Mouse (Mus musculus): Measurements from ENCODE around the gene Rft1.
"Not testable (repeated sequence)": the region's sequence is repeated elsewhere in the genome, so short reads cannot be mapped to it uniquely, and the experiment has no call there.

The Rft1 gene

DNA sequence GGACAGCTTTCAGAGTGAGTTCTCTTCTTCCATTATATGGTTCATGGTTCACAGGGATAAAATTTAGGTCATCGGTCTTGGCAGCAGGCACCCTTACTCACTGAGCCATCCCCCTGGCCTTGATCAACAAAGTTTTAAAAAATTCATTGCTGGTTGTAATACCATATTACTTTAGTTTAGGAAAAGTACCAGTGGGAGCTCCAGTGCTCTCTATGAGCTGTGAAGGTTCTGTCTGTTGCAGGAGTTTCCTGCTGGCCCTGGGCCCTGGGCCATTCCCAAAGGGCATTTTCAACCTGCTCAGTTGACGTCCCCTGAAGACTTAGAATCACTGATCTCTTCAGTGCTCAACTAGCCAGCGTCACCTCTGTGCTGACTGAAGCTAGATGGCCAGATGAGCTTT, 28.0 kb downstream of the Rft1 start:
- DNase-seq: no peak

- no peak for DNase-seq
Observed at GRCm38 (mm10) chr14:30690685-30691084, 36.5 kb downstream of the Rft1 start.

DNA sequence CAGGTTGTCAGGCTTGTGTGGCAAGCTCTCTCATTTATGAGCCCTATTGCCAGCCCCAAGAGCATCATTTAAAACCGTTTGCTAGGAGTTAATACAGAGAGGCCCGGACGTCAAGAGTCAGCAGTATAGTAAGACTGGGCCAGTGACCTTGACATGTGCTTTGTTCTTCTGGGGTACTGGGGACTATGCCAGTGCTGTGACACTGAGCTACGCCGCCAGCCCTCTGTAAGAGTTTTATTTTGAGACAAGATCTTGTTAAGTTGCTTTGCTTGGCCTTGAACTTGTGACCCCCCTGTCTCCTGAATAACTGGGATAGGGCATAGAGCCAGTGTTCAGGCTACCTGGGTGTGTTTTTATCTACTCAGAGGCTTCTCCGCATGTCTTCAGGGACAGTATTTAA, 38.3 kb downstream of the Rft1 start:
- DNase-seq: no peak

DNA sequence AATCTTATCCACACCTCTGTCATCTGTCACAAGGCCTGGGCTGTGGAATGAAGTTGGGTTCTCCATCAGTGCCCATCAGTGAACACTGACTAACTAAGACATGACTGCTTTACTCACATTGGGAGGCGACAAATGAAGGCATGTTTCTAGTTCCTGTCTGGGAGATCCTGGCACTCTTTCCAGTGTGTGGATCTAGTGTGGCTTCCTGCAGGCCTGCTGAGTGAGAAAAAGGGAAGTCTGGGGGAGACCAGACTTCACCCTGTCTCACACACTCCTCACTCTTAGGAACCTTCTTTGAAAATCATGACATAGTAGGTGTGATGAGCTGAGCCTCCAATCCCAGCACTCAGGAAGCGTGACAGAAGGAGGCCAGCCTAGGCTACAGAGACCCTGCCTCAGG, 40.6 kb downstream of the Rft1 start:
- no peak for DNase-seq

GRCm38 (mm10) chr14:30695609-30696008, 41.4 kb downstream of the Rft1 start:
- DNase-seq: no peak

DNA sequence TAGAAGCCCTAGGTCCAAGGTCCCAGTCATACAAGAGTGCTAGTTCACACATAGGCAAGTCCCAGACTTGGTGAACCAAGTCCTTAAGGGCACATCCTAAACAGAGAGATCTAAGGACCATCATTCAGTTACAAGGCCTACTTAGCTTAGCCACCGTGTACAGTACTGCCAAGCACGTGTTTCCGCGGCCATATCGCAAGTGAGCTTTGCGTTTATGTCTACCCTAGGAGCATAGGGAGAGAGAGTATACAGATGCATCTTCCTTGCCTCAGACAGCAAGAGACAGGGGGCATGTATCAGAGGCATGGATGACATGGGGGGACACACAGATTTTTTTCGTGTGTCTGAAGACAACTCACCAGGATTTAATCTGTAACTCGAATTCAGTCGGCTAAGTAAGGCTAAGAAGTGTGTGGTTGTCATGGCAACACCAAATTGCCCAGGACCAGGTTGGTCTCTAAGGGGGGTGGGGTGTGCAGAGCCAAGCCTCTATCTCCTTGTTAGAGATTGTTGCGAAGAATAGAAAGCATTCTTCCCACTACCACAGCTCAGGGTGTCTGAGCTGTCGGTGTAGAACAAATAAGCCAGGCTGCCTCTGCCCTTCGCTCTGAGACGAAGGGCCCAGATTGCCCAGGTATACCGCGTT, 43.4 kb downstream of the Rft1 start:
- no peak for DNase-seq

- DNase-seq: no peak
Observed at GRCm38 (mm10) chr14:30699656-30700055, 45.5 kb downstream of the Rft1 start.

- no peak for DNase-seq
Observed at GRCm38 (mm10) chr14:30702512-30702911, 48.4 kb downstream of the Rft1 start.

GRCm38 (mm10) chr14:30703079-30703478, 48.9 kb downstream of the Rft1 start:
- DNase-seq: no peak

DNA sequence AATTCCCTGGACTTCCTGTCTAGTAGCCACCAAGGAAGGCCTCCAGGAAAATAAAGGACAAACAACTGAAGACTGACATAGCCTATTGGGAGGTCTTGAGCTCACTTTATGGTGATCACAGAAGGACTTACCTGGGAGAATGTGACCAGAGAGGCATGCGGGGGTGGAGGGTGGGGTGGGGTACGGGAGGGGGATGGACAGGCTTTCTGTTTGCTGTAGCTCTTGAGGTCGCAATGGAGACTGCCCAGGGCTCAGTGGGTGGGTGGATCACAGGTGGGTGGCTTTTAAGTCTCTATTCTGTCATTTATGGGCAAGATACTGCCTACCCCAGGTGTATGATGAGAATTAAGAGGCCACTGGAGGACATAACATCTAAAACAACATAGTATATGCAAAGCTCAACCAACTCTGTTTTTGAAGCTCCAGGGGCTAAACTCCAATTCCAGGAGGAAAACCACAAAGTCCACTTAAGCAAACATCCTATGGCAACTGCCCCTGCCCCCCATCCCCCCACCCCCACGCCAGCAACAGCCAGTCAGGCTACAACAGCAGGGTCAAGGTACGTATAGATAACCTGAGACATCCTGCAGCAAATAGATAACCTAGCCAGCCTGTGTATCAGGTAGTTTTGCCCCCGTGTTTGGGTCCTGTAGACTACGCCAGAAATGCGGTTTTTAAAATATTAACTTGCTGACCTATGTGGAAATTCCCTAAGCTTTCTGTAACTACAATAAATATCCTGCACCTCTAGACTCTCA, 50.1 kb downstream of the Rft1 start:
- no peak for DNase-seq

DNA sequence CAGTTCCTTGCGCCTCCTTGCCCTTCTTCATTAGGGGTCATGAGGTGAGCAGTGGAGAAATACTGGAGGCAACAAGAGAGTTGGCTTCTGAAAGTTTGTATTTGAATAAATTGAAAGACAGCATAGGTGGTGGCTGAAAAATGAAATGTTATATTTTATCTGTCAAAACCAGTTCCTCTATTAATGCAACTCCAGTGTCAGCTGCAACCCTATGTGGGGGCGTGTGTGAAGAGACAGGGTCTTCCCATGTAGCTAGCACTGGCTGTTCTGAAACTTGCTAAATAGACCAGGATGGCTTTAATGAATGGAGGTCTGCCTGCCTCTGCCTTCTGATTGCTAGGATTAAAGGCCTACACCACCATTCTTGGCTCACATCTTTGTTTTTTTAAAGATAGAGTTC, 57.7 kb downstream of the Rft1 start:
- no peak for DNase-seq

DNA sequence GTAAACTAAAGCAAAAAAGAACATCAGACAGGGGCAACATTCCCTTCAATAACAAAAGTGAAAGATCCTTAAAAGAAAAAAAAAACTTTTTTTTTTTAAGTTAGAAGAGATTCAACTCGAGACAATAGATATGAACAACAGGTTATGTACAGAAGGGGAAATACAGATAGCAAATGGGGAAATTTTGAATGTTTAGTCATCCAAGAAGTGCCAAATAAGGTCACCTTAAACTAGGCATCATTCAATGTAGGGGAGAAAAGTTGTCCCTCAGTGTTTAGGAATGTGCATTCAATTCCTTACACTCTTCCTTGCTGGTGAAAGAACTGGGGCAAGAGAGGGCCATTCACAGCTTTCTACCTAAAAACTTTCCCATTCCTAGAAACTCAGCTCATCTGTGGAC, 59.6 kb downstream of the Rft1 start:
- no peak for DNase-seq

- DNase-seq: peak in 1 of 2 experiments; percentile 35
Observed at GRCm38 (mm10) chr14:30714799-30715617, 60.8 kb downstream of the Rft1 start, which contains the start of gene Sfmbt1. TSS of gene Sfmbt1 (plus strand) at chr14:30714849.

DNA sequence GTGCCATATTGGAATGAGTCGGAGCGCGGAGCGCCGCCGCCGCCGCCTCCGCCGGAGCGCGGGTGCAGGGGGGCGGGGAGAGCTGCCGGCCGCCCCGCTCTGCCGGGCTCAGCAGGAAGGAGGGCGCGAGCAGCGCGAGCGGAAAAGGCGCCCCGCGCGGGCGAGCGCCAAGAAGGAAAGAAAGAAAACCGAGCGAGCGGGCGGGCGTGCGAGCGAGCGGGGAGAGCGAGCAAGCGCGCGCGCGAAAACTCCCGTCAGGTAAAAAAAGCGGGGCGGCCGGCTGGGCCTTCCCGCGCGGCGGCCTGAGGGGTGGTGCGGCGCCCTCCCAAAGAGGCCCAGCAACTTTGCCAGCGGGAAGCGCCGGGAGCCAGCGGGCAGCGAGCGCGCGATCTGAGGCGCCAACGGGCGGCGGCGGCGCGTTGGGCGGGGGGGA, 61.5 kb downstream of the Rft1 start:
- DNase-seq: peak; percentile 74 to 77

DNA sequence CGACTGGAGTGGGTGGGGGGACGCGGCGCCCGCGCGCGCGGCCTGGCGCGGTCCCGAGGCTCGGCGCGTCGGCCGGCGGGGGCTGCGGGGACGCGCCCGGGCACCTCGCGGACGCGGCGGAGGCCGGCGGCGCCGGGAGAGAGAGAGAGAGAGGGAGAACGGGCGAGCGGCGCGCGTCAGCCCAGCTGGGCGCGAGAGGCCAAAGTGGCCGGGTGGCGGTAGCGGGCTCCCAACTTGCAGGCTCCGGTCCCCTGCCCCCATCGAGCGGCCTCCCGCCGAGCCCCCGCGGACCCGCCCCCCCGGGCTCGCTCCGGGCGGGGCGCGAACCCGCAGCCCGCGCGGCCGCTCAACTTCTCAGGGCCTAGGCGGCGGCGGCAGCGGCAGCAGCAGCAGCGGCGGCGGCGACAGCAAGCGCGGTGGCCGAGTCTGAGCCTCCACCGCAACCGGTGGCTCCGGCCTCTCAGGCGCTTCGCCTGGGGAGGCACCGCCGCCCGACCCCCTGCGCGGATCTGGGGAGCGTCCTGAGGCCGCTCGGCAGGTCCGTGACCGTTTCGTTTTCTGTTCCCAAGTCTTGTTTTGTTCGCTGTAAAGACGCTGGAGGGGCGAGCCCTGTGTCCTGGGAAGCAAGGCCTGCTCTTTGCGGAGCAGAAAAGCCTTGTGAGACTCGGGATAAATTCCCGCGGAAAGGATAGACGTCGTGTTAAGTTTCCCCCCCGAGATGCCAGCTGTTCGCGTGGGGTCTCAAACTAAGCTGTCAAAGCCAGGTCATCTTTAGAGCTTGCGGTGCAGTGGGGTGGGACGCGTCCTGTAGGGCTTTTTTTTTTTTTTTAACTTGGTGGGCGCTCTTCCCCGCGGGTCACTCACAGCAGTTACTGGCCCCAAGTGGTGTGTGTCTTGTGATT, 62.1 kb downstream of the Rft1 start:
- DNase-seq: peak; percentile 30 to 41

DNA sequence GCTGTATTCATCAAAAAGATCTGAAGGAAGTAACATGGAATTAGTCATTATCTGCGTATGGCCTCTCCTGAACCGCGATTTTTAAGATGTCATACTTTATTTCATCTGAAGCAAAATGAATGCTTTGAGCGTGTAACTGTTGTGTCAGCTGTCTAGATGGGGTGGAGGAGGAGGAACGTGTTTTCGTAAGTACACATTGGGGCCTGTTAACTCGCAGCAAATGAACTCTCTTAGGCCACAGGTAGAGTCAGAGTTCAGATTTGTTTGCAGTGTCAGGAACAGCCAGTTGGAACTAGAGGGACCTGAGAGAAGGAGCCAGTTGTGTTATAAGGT, 62.8 kb downstream of the Rft1 start:
- DNase-seq: no peak

DNA sequence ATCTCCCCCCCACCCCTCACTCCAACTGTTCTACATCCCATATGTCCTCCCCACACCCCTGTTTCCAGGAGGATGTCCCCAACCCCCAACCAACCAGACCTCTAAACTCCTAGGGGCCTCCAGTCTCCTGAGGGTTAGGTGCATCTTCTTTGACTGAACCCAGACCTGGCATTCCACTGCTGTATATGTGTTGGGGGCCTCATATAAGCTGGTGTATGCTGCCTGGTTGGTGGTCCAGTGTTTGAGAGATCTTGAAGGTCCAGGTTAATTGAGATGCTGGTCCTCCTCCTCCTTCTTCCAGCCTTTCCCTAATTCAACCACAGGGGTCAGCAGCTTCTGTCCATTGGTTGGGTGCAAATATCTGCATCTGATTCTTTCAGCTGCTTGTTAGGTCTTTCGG, 64.5 kb downstream of the Rft1 start:
- not testable (repeated sequence) for DNase-seq

GRCm38 (mm10) chr14:30719514-30719913, 65.4 kb downstream of the Rft1 start:
- no peak for DNase-seq

GRCm38 (mm10) chr14:30721850-30722249, 67.7 kb downstream of the Rft1 start:
- no peak for DNase-seq

- DNase-seq: no peak
Observed at GRCm38 (mm10) chr14:30722406-30722805, 68.2 kb downstream of the Rft1 start.

GRCm38 (mm10) chr14:30731896-30732295, 77.7 kb downstream of the Rft1 start:
- DNase-seq: no peak

GRCm38 (mm10) chr14:30734665-30735064, 80.5 kb downstream of the Rft1 start:
- DNase-seq: no peak

DNA sequence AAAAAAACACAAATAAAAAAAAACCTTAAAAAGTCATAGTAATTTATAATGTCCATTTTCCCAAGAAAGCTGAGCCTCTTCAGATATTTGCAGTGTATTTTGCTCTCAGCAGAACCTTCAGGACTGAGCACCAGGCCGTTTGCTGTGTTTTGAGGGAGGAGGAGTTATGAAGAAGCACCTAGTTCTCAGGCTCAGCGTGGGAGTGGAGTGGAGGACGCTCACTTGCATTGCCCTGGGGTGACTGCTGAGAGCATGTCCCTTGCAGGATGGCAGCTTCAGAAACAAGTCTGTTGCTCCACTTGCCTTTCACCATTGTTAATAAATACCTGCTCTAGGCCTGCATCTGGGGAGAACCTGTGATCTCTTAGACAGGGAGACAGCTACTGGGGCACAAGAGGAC, 81.7 kb downstream of the Rft1 start:
- DNase-seq: no peak

Measured in thymus, adult 18-20 months (tissue).